Mouse (Mus musculus) lung, adult 2 months (tissue): ENCODE results near the gene Itm2b.

Experiments
- CTCF ChIP-seq: fragments of 200-500 bp; IDR thresholded peaks from 2 replicates; pipeline ENCODE4 v1.5.1; 2011; ENCODE audit warnings: mild to moderate bottlenecking, low read length, control low read depth; ENCODE audit not compliant: insufficient read depth
- POLR2A ChIP-seq: fragments of 200-500 bp; IDR thresholded peaks from 2 replicates; pipeline ENCODE4 v1.6.1; 2011; ENCODE audit warnings: low read depth, mild to moderate bottlenecking, control low read depth, low read length, borderline replicate concordance; ENCODE audit errors: extremely low read depth

GRCm38 (mm10) chr14:73325456-73326381 is 59.4 kb downstream of the Itm2b start, which contains the start of gene Rb1:
- TF ChIP-seq CTCF (no peak), POLR2A (peak; percentile 64; the same call in 1 of the 2 replicates)
